ENCODE assay signal across 19 mouse cellular contexts in the genomic region with DNA sequence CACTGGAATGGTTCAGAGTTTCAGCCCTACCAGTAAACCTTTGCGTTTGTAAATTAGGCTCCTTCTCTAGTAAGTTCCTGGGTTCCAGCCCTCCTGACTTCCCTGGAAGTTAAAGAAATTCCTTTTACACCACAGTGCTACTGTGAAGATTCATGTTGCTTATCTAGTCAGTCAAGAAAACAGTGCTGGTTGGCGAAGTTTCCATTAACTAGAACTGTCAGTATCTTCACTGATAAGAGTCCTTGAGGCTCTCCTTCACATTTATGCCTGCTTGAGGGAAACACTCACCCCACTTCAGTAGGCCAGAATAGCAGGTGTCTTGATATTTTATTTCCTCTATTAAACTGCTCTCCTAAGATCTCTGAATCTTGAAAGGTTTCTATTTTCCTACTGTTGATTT.
A peak's percentile ranks its signal among the peaks of the same experiment; 100 is the strongest.
DNase-seq lines count a peak whose midpoint lies in the region; TF ChIP-seq lines count a peak whose summit lies in the region.
"Had no signal": no experiment of that assay in that cellular context is flagged by ENCODE, and none has a peak within 500 bp of the region (broad histone marks: within the 10 kb centered on the region; RNA-seq: fewer than 3 reads in every experiment).

No protein-coding gene starts in this region.

- TF ChIP-seq RAD21 in MEL (IDR thresholded peaks at IDR 0.05; ENCODE audit: low read depth, low read length) = no peak

- no peak for TF ChIP-seq POLR2A in MEL (IDR thresholded peaks at IDR 0.05; ENCODE audit: control insufficient read depth in 1 of 2, insufficient read depth in 1 of 2, low read depth in 1 of 2, low read length in 2 of 2, poor library complexity in 1 of 2)

- no peak overlapping the region for H3K27ac ChIP-seq in MEL (ENCODE audit: control insufficient read depth, low read depth, low read length)

- H3K79me2 ChIP-seq in MEL (ENCODE audit: control insufficient read depth, insufficient read depth, low read length, poor library complexity) = no peaks in the 10 kb centered on the region

- no peak overlapping the region for H3K9ac ChIP-seq in MEL (ENCODE audit: control insufficient read depth, low read depth, low read length, poor library complexity, severe bottlenecking)

- TF ChIP-seq EP300 in MEL (IDR thresholded peaks at IDR 0.05; ENCODE audit: low read depth in 1 of 2, low read length in 2 of 2) = peak; percentile 72 to 85

- no peak overlapping the region for H3K4me3 ChIP-seq in MEL (ENCODE audit: control insufficient read depth in 1 of 2, insufficient read depth in 1 of 2, low read depth in 2 of 2, low read length in 2 of 2)

- DNase-seq in MEL (ENCODE audit: low read depth, low spot score) = peak; percentile 68
- DNase-seq in MEL-GATA-1-ER (ENCODE audit: extremely low read depth, low read depth) = peak; percentile 0
- no peak for DNase-seq in left cerebral cortex, postnatal 25 days (ENCODE audit: low spot score in 2 of 2)
- DNase-seq in heart, adult 11 months = no peak
- DNase-seq: adrenal gland, adult 2 months; adrenal gland, adult 8-10 months; adrenal gland, postnatal 10 days; adrenal gland, postnatal 14 days; adrenal gland, postnatal 25 days; adrenal gland, postnatal 36 days; B cell, adult 2 months; cerebellum, adult 11 months; cerebellum, adult 11-12 months; cerebellum, adult 18-20 months; cerebellum, adult 2 months; cerebellum, adult 8-10 months had no signal

- TF ChIP-seq CTCF in MEL (IDR thresholded peaks at IDR 0.05 in 2 of 3, conservative IDR thresholded peaks at IDR 0.05 in 1 of 3; ENCODE audit: control insufficient read depth in 1 of 3, insufficient read depth in 1 of 3, low read depth in 2 of 3, low read length in 3 of 3, poor library complexity in 1 of 3, severe bottlenecking in 1 of 3) = no peak

- H3K36me3 ChIP-seq in MEL (ENCODE audit: control insufficient read depth in 1 of 2, insufficient read depth in 2 of 2, low read length in 2 of 2) = peaks cover 0 to 4% of the 10 kb centered on the region in 2 experiments; a peak in 1 of 4 replicates
- H3K36me3 ChIP-seq: G1E had no signal

- H3K9me3 ChIP-seq in MEL (replicated peaks; ENCODE audit: insufficient read depth, low read length) = no peaks in the 10 kb centered on the region
- H3K9me3 ChIP-seq: G1E had no signal

- H3K4me1 ChIP-seq in MEL (ENCODE audit: control insufficient read depth in 1 of 2, insufficient read depth in 2 of 2, low read length in 2 of 2) = no peaks in the 10 kb centered on the region

- intact Hi-C loops in left cerebral cortex, postnatal 25 days (cut with DNase I) = no loop called here

- H3K27me3 ChIP-seq in MEL (ENCODE audit: control insufficient read depth in 1 of 2, insufficient read depth in 2 of 2, low read length in 2 of 2) = no peaks in the 10 kb centered on the region
- H3K27me3 ChIP-seq: CH12.LX, Patski had no signal

TF ChIP-seq in MEL, 35 proteins besides CTCF, POLR2A, EP300 and RAD21:
- no peak for TF ChIP-seq CHD2 (IDR thresholded peaks at IDR 0.05; ENCODE audit: low read length)
- TF ChIP-seq MYB (IDR thresholded peaks at IDR 0.05; ENCODE audit: low read depth, low read length) = no peak
- TF ChIP-seq GATA1 (IDR thresholded peaks at IDR 0.05; ENCODE audit: low read depth, low read length) = peak; percentile 82
- no peak for TF ChIP-seq GABPA (IDR thresholded peaks at IDR 0.05; ENCODE audit: low read depth, low read length)
- TF ChIP-seq TBP (IDR thresholded peaks at IDR 0.05; ENCODE audit: low read depth, low read length) = no peak
- no peak for TF ChIP-seq TAL1 (IDR thresholded peaks at IDR 0.05; ENCODE audit: low read length)
- no peak for TF ChIP-seq NELFE (IDR thresholded peaks at IDR 0.05; ENCODE audit: low read depth, low read length)
- TF ChIP-seq ELF1 (IDR thresholded peaks at IDR 0.05; ENCODE audit: low read depth, low read length) = no peak
- TF ChIP-seq MEF2A (IDR thresholded peaks at IDR 0.05; ENCODE audit: extremely low read depth, insufficient replicate concordance, low read depth, low read length, poor library complexity, severe bottlenecking) = no peak
- TF ChIP-seq MAX (IDR thresholded peaks at IDR 0.05; ENCODE audit: low read length) = no peak
- TF ChIP-seq CHD1 (IDR thresholded peaks at IDR 0.05; ENCODE audit: low read depth, low read length) = no peak
- TF ChIP-seq SIN3A (IDR thresholded peaks at IDR 0.05; ENCODE audit: low read length) = no peak
- TF ChIP-seq TCF12 (IDR thresholded peaks at IDR 0.05; ENCODE audit: low read depth, low read length) = peak; percentile 75
- peak; percentile 61; the same call in 1 of the 2 replicates for TF ChIP-seq RCOR1 (IDR thresholded peaks at IDR 0.05; ENCODE audit: low read depth, low read length)
- no peak for TF ChIP-seq MYC (IDR thresholded peaks at IDR 0.05; ENCODE audit: low read depth, low read length)
- TF ChIP-seq BHLHE40 (IDR thresholded peaks at IDR 0.05; ENCODE audit: borderline replicate concordance, low read depth, low read length) = no peak
- no peak for TF ChIP-seq KAT2A (conservative IDR thresholded peaks at IDR 0.05; ENCODE audit: low read depth, low read length)

Comparison
In these comparisons a context has a peak if more than half of its experiments do, and no peak if none do; other contexts are left out.
1. DNase-seq: peak in MEL (single experiment) and MEL-GATA-1-ER (single experiment); none in left cerebral cortex, postnatal 25 days (0 of 2) and heart, adult 11 months (single experiment).